Mouse (Mus musculus) adrenal gland, adult (tissue): ENCODE measurements at regions not wholly inside any gene's neighbourhood (a gene's known extent, or its start where the extent isn't known, plus 50 kb on each side); places are given as distances from the start of the nearest gene placed in this dataset.

ENCODE experiments used
- DNase-seq, 2 experiments: peaks; one replicate each; pipeline ENCODE4 v3.0.0; 2022 to 2023; ENCODE audit warnings: low spot score in 1 of 2; ENCODE audit not compliant: inconsistent age in 2 of 2

GRCm38 (mm10) chr3:41182900-41183595 lies 100.2 kb upstream of the Pgrmc2 start:
- no peak for DNase-seq

GRCm38 (mm10) chr3:41182036-41182899 lies 99.4 kb upstream of the Pgrmc2 start:
- peak; percentile 83 to 94 for DNase-seq

GRCm38 (mm10) chr3:41181438-41181837 lies 98.6 kb upstream of the Pgrmc2 start:
- DNase-seq: no peak

GRCm38 (mm10) chr3:41180911-41181310 lies 98.1 kb upstream of the Pgrmc2 start:
- no peak for DNase-seq

- DNase-seq: no peak
Measured at GRCm38 (mm10) chr3:41179037-41179880, 96.4 kb upstream of the Pgrmc2 start.

GRCm38 (mm10) chr3:41177124-41177523 lies 94.3 kb upstream of the Pgrmc2 start:
- DNase-seq: no peak

GRCm38 (mm10) chr3:41175356-41175755 lies 92.5 kb upstream of the Pgrmc2 start:
- no peak for DNase-seq

- no peak for DNase-seq
Measured at GRCm38 (mm10) chr3:41173561-41173960, 90.7 kb upstream of the Pgrmc2 start.

GRCm38 (mm10) chr3:41172306-41173215 lies 89.7 kb upstream of the Pgrmc2 start:
- peak in 1 of 2 experiments; percentile 57 for DNase-seq

- no peak for DNase-seq
Measured at GRCm38 (mm10) chr3:41171772-41172171, 88.9 kb upstream of the Pgrmc2 start.

- no peak for DNase-seq
Measured at GRCm38 (mm10) chr3:41171310-41171709, 88.5 kb upstream of the Pgrmc2 start.

GRCm38 (mm10) chr3:41170566-41170965 lies 87.7 kb upstream of the Pgrmc2 start:
- DNase-seq: no peak

GRCm38 (mm10) chr3:41169430-41169829 lies 86.6 kb upstream of the Pgrmc2 start:
- DNase-seq: no peak

- no peak for DNase-seq
Measured at GRCm38 (mm10) chr3:41168181-41168967, 85.5 kb upstream of the Pgrmc2 start.

- no peak for DNase-seq
Measured at GRCm38 (mm10) chr3:41167476-41167875, 84.6 kb upstream of the Pgrmc2 start.

- DNase-seq: no peak
Measured at GRCm38 (mm10) chr3:41164736-41165135, 81.9 kb upstream of the Pgrmc2 start.

GRCm38 (mm10) chr3:41163767-41164166 lies 80.9 kb upstream of the Pgrmc2 start:
- DNase-seq: no peak

- no peak for DNase-seq
Measured at GRCm38 (mm10) chr3:41162514-41162913, 79.7 kb upstream of the Pgrmc2 start.

- no peak for DNase-seq
Measured at GRCm38 (mm10) chr3:41160648-41161047, 77.8 kb upstream of the Pgrmc2 start.
